Mouse (Mus musculus): ENCODE measurements around the gene Mrps18b.

The Mrps18b gene

GRCm38 (mm10) chr17:35920384-35920783, 4.2 kb upstream of the Mrps18b start:
- in situ Hi-C loops (cut with MboI; ENCODE audit: unreplicated experiment in 2 of 2): loop anchor here in 1 of 2 experiments (25.0 kb wide), 1 partner anchor 408 kb away; the partner anchor contains the start of genes Cchcr1, Pou5f1 and Tcf19

- in situ Hi-C loops (cut with MboI; ENCODE audit: unreplicated experiment in 2 of 2): loop anchor here in 1 of 2 experiments (25.0 kb wide), 1 partner anchor 408 kb away; the partner anchor contains the start of genes Cchcr1, Pou5f1 and Tcf19
Measured at GRCm38 (mm10) chr17:35919864-35920301, 3.7 kb upstream of the Mrps18b start.

DNA sequence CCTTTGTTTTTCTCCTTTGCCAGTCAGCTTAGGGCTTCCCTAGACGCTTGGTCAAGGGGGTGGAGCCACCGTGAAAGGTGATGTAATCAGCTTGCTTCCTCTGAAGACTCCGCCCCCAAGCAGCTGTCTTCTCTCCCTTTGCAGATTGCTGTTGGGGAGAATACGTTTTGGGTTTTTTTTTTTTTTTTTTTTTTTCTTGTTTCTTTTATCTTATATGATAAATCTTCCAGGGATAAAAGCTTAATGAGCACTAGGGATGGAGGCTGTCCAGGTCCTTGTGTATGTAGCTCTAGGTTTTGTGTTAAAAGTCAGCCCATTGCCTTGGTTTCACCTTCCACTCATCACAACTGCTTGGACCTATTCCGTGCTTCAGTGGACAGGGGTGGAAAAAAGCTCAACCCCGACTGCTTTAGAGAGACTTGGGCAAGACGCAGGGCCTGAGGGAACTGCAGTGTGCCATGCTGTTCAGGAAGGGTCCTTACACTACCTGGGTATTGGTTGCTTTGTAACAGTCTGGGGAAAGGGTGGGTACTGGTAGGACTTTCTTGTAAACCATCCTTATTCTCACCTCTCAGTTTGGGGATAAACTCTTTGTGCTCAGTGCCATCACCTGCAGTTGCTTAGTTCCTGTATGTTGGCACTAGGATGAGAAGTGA, 3.0 kb upstream of the Mrps18b start:
- in situ Hi-C loops (cut with MboI; ENCODE audit: unreplicated experiment in 2 of 2): loop anchor here in 1 of 2 experiments (25.0 kb wide), 1 partner anchor 407 kb away; the partner anchor contains the start of genes Cchcr1, Pou5f1 and Tcf19

GRCm38 (mm10) chr17:35918276-35919059, 2.3 kb upstream of the Mrps18b start:
- in situ Hi-C loops (cut with MboI; ENCODE audit: unreplicated experiment in 2 of 2): loop anchor here in 1 of 2 experiments (25.0 kb wide), 1 partner anchor 406 kb away; the partner anchor contains the start of genes Cchcr1, Pou5f1 and Tcf19

GRCm38 (mm10) chr17:35917463-35918251, 1.5 kb upstream of the Mrps18b start:
- in situ Hi-C loops (cut with MboI; ENCODE audit: unreplicated experiment in 2 of 2): loop anchor here in 1 of 2 experiments (25.0 kb wide), 1 partner anchor 405 kb away; the partner anchor contains the start of genes Cchcr1, Pou5f1 and Tcf19

DNA sequence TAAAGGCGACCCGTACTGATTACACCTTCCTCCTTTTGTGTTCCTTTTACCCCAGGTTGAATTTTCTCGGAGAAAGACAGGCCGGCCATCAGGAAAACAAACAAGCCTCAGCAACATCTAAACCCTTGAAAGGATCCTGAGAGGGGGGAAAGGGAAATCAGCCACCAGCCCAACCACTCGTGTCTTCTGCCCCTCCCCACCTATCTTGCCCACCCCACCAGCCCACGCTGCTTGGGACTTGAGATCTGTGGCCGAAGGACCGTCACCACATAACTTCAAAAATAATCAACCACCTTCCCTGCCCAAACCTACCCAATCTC, 914 bp upstream of the Mrps18b start:
- in situ Hi-C loops (cut with MboI; ENCODE audit: unreplicated experiment in 2 of 2): loop anchor here in 1 of 2 experiments (25.0 kb wide), 1 partner anchor 405 kb away; the partner anchor contains the start of genes Cchcr1, Pou5f1 and Tcf19

- in situ Hi-C loops (cut with MboI; ENCODE audit: unreplicated experiment in 2 of 2): loop anchor here in 1 of 2 experiments (25.0 kb wide), 1 partner anchor 403 kb away; the partner anchor contains the start of genes Cchcr1, Pou5f1 and Tcf19
Measured at GRCm38 (mm10) chr17:35915538-35916296, 472 bp downstream of the Mrps18b start.

- in situ Hi-C loops (cut with MboI; ENCODE audit: unreplicated experiment in 2 of 2): loop anchor here in 1 of 2 experiments (25.0 kb wide), 1 partner anchor 403 kb away; the partner anchor contains the start of genes Cchcr1, Pou5f1 and Tcf19
Measured at GRCm38 (mm10) chr17:35914975-35915374, 1.2 kb downstream of the Mrps18b start.

DNA sequence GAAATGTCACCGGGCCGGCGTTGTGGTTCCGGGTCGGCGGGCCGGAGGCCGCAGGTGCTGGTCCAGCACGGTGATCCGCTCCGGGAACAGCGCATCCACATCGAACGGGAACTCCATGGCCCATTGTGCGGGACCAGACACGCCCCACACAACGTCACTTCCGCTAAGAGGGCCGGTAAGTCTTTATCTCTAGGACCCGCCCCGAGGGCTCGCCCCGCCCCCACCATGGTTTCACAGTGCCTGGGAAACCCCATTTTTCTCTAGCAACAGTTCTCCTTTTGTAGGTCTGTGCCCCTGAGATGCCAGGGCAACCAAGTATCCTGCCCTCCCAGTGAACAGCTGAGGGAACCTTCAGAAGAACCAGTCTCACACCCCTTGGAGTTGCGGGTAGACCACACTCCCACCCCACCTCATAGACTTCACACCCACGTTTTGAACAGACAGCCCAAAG, 6.2 kb downstream of the Mrps18b start, which contains the start of gene Atat1:
Atat1 (minus strand) TSS at position 157 of the 451 bp plus-strand sequence.
- in situ Hi-C loops (cut with MboI; ENCODE audit: unreplicated experiment in 2 of 2): loop anchor here (5.0 to 25.0 kb wide), 6 partner anchors 38 to 398 kb away; partner anchors contain the start of genes Cchcr1 (in 1 of the 2), Pou5f1 (in 1 of the 2) and Tcf19 (in 1 of the 2)

- in situ Hi-C loops (cut with MboI; ENCODE audit: unreplicated experiment in 2 of 2): loop anchor here (5.0 to 25.0 kb wide), 6 partner anchors 37 to 397 kb away; partner anchors contain the start of genes Cchcr1 (in 1 of the 2), Pou5f1 (in 1 of the 2) and Tcf19 (in 1 of the 2)
Measured at GRCm38 (mm10) chr17:35909186-35909918, 6.8 kb downstream of the Mrps18b start.

- in situ Hi-C loops (cut with MboI; ENCODE audit: unreplicated experiment in 2 of 2): loop anchor here (5.0 to 25.0 kb wide), 6 partner anchors 35 to 395 kb away; partner anchors contain the start of genes Cchcr1 (in 1 of the 2), Pou5f1 (in 1 of the 2) and Tcf19 (in 1 of the 2)
Measured at GRCm38 (mm10) chr17:35907609-35908008, 8.6 kb downstream of the Mrps18b start.

DNA sequence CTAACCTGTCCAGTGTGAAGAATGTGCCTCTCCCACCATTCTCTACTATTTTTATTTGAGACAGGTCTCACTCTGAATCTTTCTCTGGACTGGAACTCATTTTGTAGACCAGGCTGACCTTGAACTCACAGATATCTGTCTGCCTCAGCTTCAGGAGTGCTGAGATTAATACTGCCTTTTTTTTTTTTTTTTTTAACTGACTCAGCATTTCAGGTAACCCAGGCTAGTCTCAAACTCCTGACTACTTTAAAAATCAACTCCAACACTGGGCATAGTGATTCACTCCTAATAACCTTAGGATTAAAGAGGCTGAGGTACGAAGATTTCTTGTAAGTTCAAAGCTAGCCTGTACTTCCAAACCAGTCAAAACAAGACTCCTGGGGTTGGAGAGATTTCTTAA, 10.6 kb downstream of the Mrps18b start:
- in situ Hi-C loops (cut with MboI; ENCODE audit: unreplicated experiment in 2 of 2): loop anchor here (5.0 to 25.0 kb wide), 6 partner anchors 33 to 393 kb away; partner anchors contain the start of genes Cchcr1 (in 1 of the 2), Pou5f1 (in 1 of the 2) and Tcf19 (in 1 of the 2)

DNA sequence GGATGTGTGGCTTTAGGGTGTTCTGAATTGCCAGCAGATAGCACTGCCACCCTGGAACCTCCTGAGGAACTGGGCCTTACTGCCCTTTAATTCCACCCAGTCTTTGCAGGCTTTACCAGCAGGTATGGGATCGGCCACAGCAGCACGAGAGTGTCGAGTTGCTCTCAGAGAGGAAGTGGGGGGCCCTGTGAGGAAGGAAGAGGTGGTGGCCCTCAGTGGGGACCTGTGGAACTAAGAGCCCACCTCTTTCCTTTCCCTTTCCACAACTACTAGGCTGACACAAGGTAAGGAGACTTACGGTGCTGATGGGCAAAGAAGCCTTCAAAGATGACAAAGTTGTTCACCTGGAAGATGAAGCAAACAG, 12.2 kb downstream of the Mrps18b start:
- in situ Hi-C loops (cut with MboI; ENCODE audit: unreplicated experiment in 2 of 2): loop anchor here in 1 of 2 experiments (10.0 to 25.0 kb wide), 2 partner anchors 169 to 392 kb away; partner anchors contain the start of genes Cchcr1, Pou5f1 and Tcf19

GRCm38 (mm10) chr17:35903343-35903991, 12.7 kb downstream of the Mrps18b start:
- in situ Hi-C loops (cut with MboI; ENCODE audit: unreplicated experiment in 2 of 2): loop anchor here in 1 of 2 experiments (10.0 to 25.0 kb wide), 2 partner anchors 169 to 391 kb away; partner anchors contain the start of genes Cchcr1, Pou5f1 and Tcf19

GRCm38 (mm10) chr17:35900636-35901035, 15.6 kb downstream of the Mrps18b start:
- in situ Hi-C loops (cut with MboI; ENCODE audit: unreplicated experiment in 2 of 2): loop anchor here in 1 of 2 experiments (10.0 to 25.0 kb wide), 2 partner anchors 166 to 388 kb away; partner anchors contain the start of genes Cchcr1, Pou5f1 and Tcf19

- in situ Hi-C loops (cut with MboI; ENCODE audit: unreplicated experiment in 2 of 2): no loop called here
Measured at GRCm38 (mm10) chr17:35897644-35898573, 18.3 kb downstream of the Mrps18b start.
